Mouse (Mus musculus) limb, embryonic 11.5 days (tissue): ENCODE results near the gene Vps45. TPM values are rescaled to one million over a fixed set of nuclear protein-coding genes. Genes with fewer than 3 reads are reported as not detected.

Experiments used
- ATAC-seq: fragments of 200-750 bp; cut with Nextera tagmentation; 2 replicates; pipeline ENCODE4 v1.8.0; 2017; ENCODE audit warnings: low read depth; ENCODE audit not compliant: insufficient number of reproducible peaks, low FRiP score, low TSS enrichment
- DNase-seq: peaks from one replicate; pipeline ENCODE4 v3.0.0-alpha.2; 2015; ENCODE audit warnings: low spot score
- H3K27ac ChIP-seq: fragments of 300-500 bp; sonication (generic); replicated peaks from 2 replicates; pipeline ENCODE4 v1.5.1; 2014; ENCODE audit warnings: low read depth, mild to moderate bottlenecking, low read length
- H3K27me3 ChIP-seq: fragments of 300-500 bp; sonication (generic); 2 replicates; pipeline ENCODE4 v1.6.1; 2014; ENCODE audit warnings: mild to moderate bottlenecking, low read length, mixed read lengths; ENCODE audit not compliant: control insufficient read depth, insufficient read depth
- H3K36me3 ChIP-seq: fragments of 300-500 bp; sonication (generic); 2 replicates; pipeline ENCODE4 v1.6.1; 2014; ENCODE audit warnings: mild to moderate bottlenecking, low read length, moderate library complexity, mixed read lengths; ENCODE audit not compliant: control insufficient read depth, insufficient read depth
- H3K4me1 ChIP-seq: fragments of 300-500 bp; sonication (generic); 2 replicates; pipeline ENCODE4 v1.6.1; 2014; ENCODE audit warnings: low read length, mixed read lengths; ENCODE audit not compliant: control insufficient read depth, insufficient read depth
- H3K4me2 ChIP-seq: fragments of 300-500 bp; sonication (generic); 2 replicates; pipeline ENCODE4 v1.6.1; 2014; ENCODE audit warnings: low read depth, mild to moderate bottlenecking, moderate library complexity; ENCODE audit not compliant: severe bottlenecking
- H3K4me3 ChIP-seq: fragments of 300-500 bp; sonication (generic); 2 replicates; pipeline ENCODE4 v1.5.1; 2014; ENCODE audit warnings: low read depth, low read length
- H3K9ac ChIP-seq: fragments of 300-500 bp; sonication (generic); 2 replicates; pipeline ENCODE4 v1.6.1; 2014; ENCODE audit warnings: mild to moderate bottlenecking, low read length
- H3K9me3 ChIP-seq: fragments of 300-500 bp; sonication (generic); 2 replicates; pipeline ENCODE4 v1.6.1; 2016; ENCODE audit warnings: low read length; ENCODE audit not compliant: control insufficient read depth
- WGBS: fragments of 180-500 bp; shearing (Covaris S2); extraction: QIAGEN DNeasy Blood & Tissue Kit; methylation state at CpG from one replicate; pipeline ENCODE4 v1.1.7; 2014; 5-methylcytosine and 5-hydroxymethylcytosine counted together
- polyA plus RNA-seq: library from polyadenylated mRNA; unstranded; fragments of >200 nt; fragmentation: Nextera tagmentation; extraction: Ambion mirVana; gene quantifications from 2 replicates; pipeline ENCODE4 v1.2.1, GENCODE M21; 2014

The Vps45 gene
- polyA plus RNA-seq, 1 experiment from 2014 or later, result 19.5 TPM

GRCm38 (mm10) chr3:96029336-96029735 is 28.9 kb downstream of the Vps45 start:
- ATAC-seq, result no peak
- no peak overlapping the region for H3K27ac ChIP-seq
- WGBS, result 78% methylated on average over 3 of the region's 3 CpGs
- DNase-seq, result no peak
- no peaks in the 10 kb centered on the region for H3K9me3 ChIP-seq
- no peak overlapping the region for H3K4me3 ChIP-seq
- H3K36me3 ChIP-seq, result no peaks in the 10 kb centered on the region
- H3K4me1 ChIP-seq, result no peaks in the 10 kb centered on the region
- no peak overlapping the region for H3K4me2 ChIP-seq
- H3K27me3 ChIP-seq, result no peaks in the 10 kb centered on the region
- no peak overlapping the region for H3K9ac ChIP-seq

- Histone ChIP-seq H3K9ac (no peak overlapping the region), H3K27me3 (no peaks in the 10 kb centered on the region), H3K4me3 (no peak overlapping the region), H3K4me2 (no peak overlapping the region), H3K36me3 (no peaks in the 10 kb centered on the region), H3K9me3 (no peaks in the 10 kb centered on the region), H3K27ac (no peak overlapping the region), H3K4me1 (no peaks in the 10 kb centered on the region)
- DNase-seq (no peak), ATAC-seq (no peak)
- WGBS, result 88% methylated on average over 1 of the region's 1 CpGs
Observed at GRCm38 (mm10) chr3:96027875-96028274, 30.4 kb downstream of the Vps45 start.

GRCm38 (mm10) chr3:96027145-96027544 is 31.1 kb downstream of the Vps45 start:
- Histone ChIP-seq H3K4me3 (no peak overlapping the region), H3K27me3 (no peaks in the 10 kb centered on the region), H3K4me1 (no peaks in the 10 kb centered on the region), H3K36me3 (no peaks in the 10 kb centered on the region), H3K9ac (no peak overlapping the region), H3K9me3 (no peaks in the 10 kb centered on the region), H3K4me2 (no peak overlapping the region), H3K27ac (no peak overlapping the region)
- 86% methylated on average over 1 of the region's 1 CpGs for WGBS
- ATAC-seq, result no peak
- no peak for DNase-seq

- Histone ChIP-seq H3K9me3 (no peaks in the 10 kb centered on the region), H3K4me3 (no peak overlapping the region), H3K4me2 (no peak overlapping the region), H3K9ac (no peak overlapping the region), H3K27me3 (no peaks in the 10 kb centered on the region), H3K27ac (no peak overlapping the region), H3K36me3 (no peaks in the 10 kb centered on the region; the same call in 1 of the 2 replicates), H3K4me1 (no peaks in the 10 kb centered on the region)
- no peak for DNase-seq
- ATAC-seq, result no peak
- WGBS, result 73% methylated on average over 5 of the region's 5 CpGs
Observed at GRCm38 (mm10) chr3:96021421-96022128, 36.7 kb downstream of the Vps45 start.

GRCm38 (mm10) chr3:96020735-96021134 is 37.5 kb downstream of the Vps45 start:
- 93% methylated on average over 1 of the region's 1 CpGs for WGBS

GRCm38 (mm10) chr3:96017461-96017860 is 40.8 kb downstream of the Vps45 start:
- Histone ChIP-seq H3K9ac (no peak overlapping the region), H3K4me2 (no peak overlapping the region), H3K9me3 (no peaks in the 10 kb centered on the region), H3K27me3 (no peaks in the 10 kb centered on the region), H3K36me3 (no peaks in the 10 kb centered on the region; the same call in 1 of the 2 replicates), H3K27ac (no peak overlapping the region), H3K4me1 (no peaks in the 10 kb centered on the region), H3K4me3 (no peak overlapping the region)
- ATAC-seq (no peak), DNase-seq (no peak)
- 76% methylated on average over 5 of the region's 5 CpGs for WGBS

More at GRCm38 (mm10) chr3:96020735-96021134, 37.5 kb downstream of the Vps45 start:
- DNase-seq, result no peak
- no peak overlapping the region for H3K9ac ChIP-seq
- no peak overlapping the region for H3K27ac ChIP-seq
- H3K9me3 ChIP-seq, result no peaks in the 10 kb centered on the region
- no peak overlapping the region for H3K4me2 ChIP-seq
- H3K4me1 ChIP-seq, result no peaks in the 10 kb centered on the region
- H3K27me3 ChIP-seq, result no peaks in the 10 kb centered on the region
- no peak for ATAC-seq
- no peak overlapping the region for H3K4me3 ChIP-seq
- no peaks in the 10 kb centered on the region; the same call in 1 of the 2 replicates for H3K36me3 ChIP-seq

GRCm38 (mm10) chr3:96016257-96016889 is 41.9 kb downstream of the Vps45 start:
- Histone ChIP-seq H3K36me3 (no peaks in the 10 kb centered on the region; the same call in 1 of the 2 replicates), H3K4me1 (no peaks in the 10 kb centered on the region), H3K4me2 (no peak overlapping the region), H3K9me3 (no peaks in the 10 kb centered on the region), H3K9ac (no peak overlapping the region), H3K27ac (no peak overlapping the region), H3K4me3 (no peak overlapping the region), H3K27me3 (no peaks in the 10 kb centered on the region)
- 90% methylated on average over 2 of the region's 2 CpGs for WGBS
- ATAC-seq, result no peak
- DNase-seq, result no peak

- ATAC-seq (no peak), DNase-seq (no peak)
- Histone ChIP-seq H3K4me3 (no peak overlapping the region), H3K27me3 (no peaks in the 10 kb centered on the region), H3K4me1 (no peaks in the 10 kb centered on the region), H3K36me3 (no peaks in the 10 kb centered on the region; the same call in 1 of the 2 replicates), H3K27ac (no peak overlapping the region), H3K9me3 (no peaks in the 10 kb centered on the region), H3K4me2 (no peak overlapping the region), H3K9ac (no peak overlapping the region)
- 85% methylated on average over 2 of the region's 2 CpGs for WGBS
Observed at GRCm38 (mm10) chr3:96015681-96016080, 42.6 kb downstream of the Vps45 start.
